Mouse (Mus musculus): ENCODE results near the gene Macf1. TPM values are rescaled to one million over a fixed set of nuclear protein-coding genes. Genes with fewer than 3 reads are reported as not detected.
"Not testable (repeated sequence)": the region's sequence is repeated elsewhere in the genome, so short reads cannot be mapped to it uniquely, and the experiment has no call there.

Macf1 gene
- polyA plus RNA-seq, 1 experiment from 2014 or later, result 61.5 TPM

GRCm38 (mm10) chr4:123342091-123342641 lies 342.0 kb downstream of the Macf1 start:
- 3% methylated on average over 43 of the region's 43 CpGs for WGBS
- H3K27ac ChIP-seq, result no peak overlapping the region
- no peaks in the 10 kb centered on the region for H3K9me3 ChIP-seq
- peak overlapping the region; percentile 14; the same call in 1 of the 2 replicates for H3K9ac ChIP-seq (replicated peaks)
- no peaks in the 10 kb centered on the region for H3K36me3 ChIP-seq
- H3K27me3 ChIP-seq, result peaks cover 61% of the 10 kb centered on the region
- peak; percentile 16; the same call in 1 of the 2 replicates for ATAC-seq (ENCODE audit: insufficient number of reproducible peaks, insufficient read depth, low FRiP score, low TSS enrichment, low read depth)
- peak overlapping the region; percentile 53 for H3K4me3 ChIP-seq (replicated peaks)
- H3K4me1 ChIP-seq (replicated peaks), result peaks cover 15% of the 10 kb centered on the region
- H3K4me2 ChIP-seq, result peak overlapping the region; percentile 88

- Histone ChIP-seq H3K4me1 (replicated peaks) (peaks cover 22% of the 10 kb centered on the region), H3K9ac (replicated peaks) (no peak overlapping the region), H3K27me3 (peaks cover 72% of the 10 kb centered on the region), H3K27ac (no peak overlapping the region), H3K4me3 (replicated peaks) (no peak overlapping the region), H3K9me3 (no peaks in the 10 kb centered on the region), H3K4me2 (no peak overlapping the region), H3K36me3 (no peaks in the 10 kb centered on the region)
- WGBS, result 69% methylated on average over 5 of the region's 5 CpGs
- ATAC-seq (ENCODE audit: insufficient number of reproducible peaks, insufficient read depth, low FRiP score, low TSS enrichment, low read depth), result no peak
These were observed 343.9 kb downstream of the Macf1 start for GRCm38 (mm10) chr4:123340232-123340631.

GRCm38 (mm10) chr4:123337693-123338092 lies 346.5 kb downstream of the Macf1 start:
- peaks cover 17% of the 10 kb centered on the region for H3K4me1 ChIP-seq (replicated peaks)
- peaks cover 4% of the 10 kb centered on the region; the same call in 1 of the 2 replicates for H3K9me3 ChIP-seq
- no peak for ATAC-seq (ENCODE audit: insufficient number of reproducible peaks, insufficient read depth, low FRiP score, low TSS enrichment, low read depth)
- 71% methylated on average over 4 of the region's 4 CpGs for WGBS
- H3K27ac ChIP-seq, result no peak overlapping the region
- H3K4me3 ChIP-seq (replicated peaks), result no peak overlapping the region
- H3K27me3 ChIP-seq, result peaks cover 51% of the 10 kb centered on the region
- no peak overlapping the region for H3K9ac ChIP-seq (replicated peaks)
- H3K36me3 ChIP-seq, result no peaks in the 10 kb centered on the region
- no peak overlapping the region for H3K4me2 ChIP-seq

GRCm38 (mm10) chr4:123335796-123336585 lies 348.2 kb downstream of the Macf1 start:
- WGBS, result 70% methylated on average over 14 of the region's 14 CpGs
- no peak for ATAC-seq (ENCODE audit: insufficient number of reproducible peaks, insufficient read depth, low FRiP score, low TSS enrichment, low read depth)

GRCm38 (mm10) chr4:123335244-123335643 lies 348.9 kb downstream of the Macf1 start:
- not testable (repeated sequence) for H3K36me3 ChIP-seq; H3K27ac ChIP-seq; H3K4me2 ChIP-seq; H3K4me3 ChIP-seq (replicated peaks); ATAC-seq (ENCODE audit: insufficient number of reproducible peaks, insufficient read depth, low FRiP score, low TSS enrichment, low read depth); H3K4me1 ChIP-seq (replicated peaks); H3K9ac ChIP-seq (replicated peaks)
- 51% methylated on average over 10 of the region's 10 CpGs for WGBS
- Histone ChIP-seq H3K27me3 (peaks cover 26% of the 10 kb centered on the region), H3K9me3 (peaks cover 10% of the 10 kb centered on the region; the same call in 1 of the 2 replicates)

More at GRCm38 (mm10) chr4:123335796-123336585, 348.2 kb downstream of the Macf1 start:
- no peak overlapping the region for H3K4me3 ChIP-seq (replicated peaks)
- no peak overlapping the region for H3K4me2 ChIP-seq
- peaks cover 10% of the 10 kb centered on the region; the same call in 1 of the 2 replicates for H3K9me3 ChIP-seq
- H3K9ac ChIP-seq (replicated peaks), result no peak overlapping the region; the same call in 1 of the 2 replicates
- H3K36me3 ChIP-seq, result no peaks in the 10 kb centered on the region
- H3K27ac ChIP-seq, result no peak overlapping the region
- peaks cover 34% of the 10 kb centered on the region for H3K27me3 ChIP-seq
- H3K4me1 ChIP-seq (replicated peaks), result peaks cover 10% of the 10 kb centered on the region

GRCm38 (mm10) chr4:123334177-123334576 lies 350.0 kb downstream of the Macf1 start:
- no peak overlapping the region for H3K4me2 ChIP-seq
- H3K9ac ChIP-seq (replicated peaks), result no peak overlapping the region
- H3K4me3 ChIP-seq (replicated peaks), result no peak overlapping the region
- no peak for ATAC-seq (ENCODE audit: insufficient number of reproducible peaks, insufficient read depth, low FRiP score, low TSS enrichment, low read depth)
- 48% methylated on average over 3 of the region's 3 CpGs for WGBS
- peaks cover 10% of the 10 kb centered on the region; the same call in 1 of the 2 replicates for H3K9me3 ChIP-seq
- no peaks in the 10 kb centered on the region for H3K36me3 ChIP-seq
- H3K27ac ChIP-seq, result no peak overlapping the region
- H3K4me1 ChIP-seq (replicated peaks), result peaks cover 10% of the 10 kb centered on the region
- H3K27me3 ChIP-seq, result peaks cover 21% of the 10 kb centered on the region

- H3K27ac ChIP-seq, result no peak overlapping the region
- no peak overlapping the region for H3K9ac ChIP-seq (replicated peaks)
- peaks cover 15% of the 10 kb centered on the region for H3K27me3 ChIP-seq
- no peak overlapping the region for H3K4me2 ChIP-seq
- H3K4me1 ChIP-seq (replicated peaks), result peaks cover 10% of the 10 kb centered on the region
- no peak for ATAC-seq (ENCODE audit: insufficient number of reproducible peaks, insufficient read depth, low FRiP score, low TSS enrichment, low read depth)
- peaks cover 10% of the 10 kb centered on the region; the same call in 1 of the 2 replicates for H3K9me3 ChIP-seq
- WGBS, result 97% methylated on average over 4 of the region's 4 CpGs
- H3K4me3 ChIP-seq (replicated peaks), result no peak overlapping the region
- H3K36me3 ChIP-seq, result no peaks in the 10 kb centered on the region
These were observed 351.0 kb downstream of the Macf1 start for GRCm38 (mm10) chr4:123333151-123333550.

- ATAC-seq (ENCODE audit: insufficient number of reproducible peaks, insufficient read depth, low FRiP score, low TSS enrichment, low read depth); H3K4me2 ChIP-seq; H3K4me1 ChIP-seq (replicated peaks); H3K27ac ChIP-seq; H3K36me3 ChIP-seq; H3K4me3 ChIP-seq (replicated peaks); H3K9ac ChIP-seq (replicated peaks): not testable (repeated sequence)
- Histone ChIP-seq H3K27me3 (peaks cover 11% of the 10 kb centered on the region; the same call in 1 of the 2 replicates), H3K9me3 (peaks cover 10% of the 10 kb centered on the region; the same call in 1 of the 2 replicates)
- WGBS, result 65% methylated on average over 1 of the region's 1 CpGs
These were observed 352.2 kb downstream of the Macf1 start for GRCm38 (mm10) chr4:123331961-123332360.

GRCm38 (mm10) chr4:123331326-123331725 lies 352.8 kb downstream of the Macf1 start:
- Histone ChIP-seq H3K27me3 (peaks cover 9% of the 10 kb centered on the region; the same call in 1 of the 2 replicates), H3K27ac (no peak overlapping the region), H3K4me3 (replicated peaks) (no peak overlapping the region), H3K4me1 (replicated peaks) (peaks cover 10% of the 10 kb centered on the region), H3K36me3 (no peaks in the 10 kb centered on the region), H3K4me2 (no peak overlapping the region), H3K9ac (replicated peaks) (no peak overlapping the region), H3K9me3 (peaks cover 10% of the 10 kb centered on the region; the same call in 1 of the 2 replicates)
- ATAC-seq (ENCODE audit: insufficient number of reproducible peaks, insufficient read depth, low FRiP score, low TSS enrichment, low read depth), result no peak
- WGBS, result 67% methylated on average over 3 of the region's 5 CpGs

- peaks cover 10% of the 10 kb centered on the region; the same call in 1 of the 2 replicates for H3K9me3 ChIP-seq
- H3K4me3 ChIP-seq (replicated peaks), result no peak overlapping the region
- H3K9ac ChIP-seq (replicated peaks), result no peak overlapping the region
- 66% methylated on average over 6 of the region's 6 CpGs for WGBS
- H3K27ac ChIP-seq, result no peak overlapping the region
- no peaks in the 10 kb centered on the region for H3K4me1 ChIP-seq (replicated peaks)
- no peak overlapping the region for H3K4me2 ChIP-seq
- peaks cover 9% of the 10 kb centered on the region for H3K27me3 ChIP-seq
- no peaks in the 10 kb centered on the region for H3K36me3 ChIP-seq
- ATAC-seq (ENCODE audit: insufficient number of reproducible peaks, insufficient read depth, low FRiP score, low TSS enrichment, low read depth), result no peak
These were observed 355.2 kb downstream of the Macf1 start for GRCm38 (mm10) chr4:123328946-123329345.

GRCm38 (mm10) chr4:123327630-123328029 lies 356.5 kb downstream of the Macf1 start:
- Histone ChIP-seq H3K27ac (no peak overlapping the region), H3K9ac (replicated peaks) (no peak overlapping the region), H3K4me2 (no peak overlapping the region), H3K4me1 (replicated peaks) (peaks cover 4% of the 10 kb centered on the region), H3K4me3 (replicated peaks) (no peak overlapping the region), H3K36me3 (no peaks in the 10 kb centered on the region), H3K9me3 (peaks cover 6% of the 10 kb centered on the region; the same call in 1 of the 2 replicates), H3K27me3 (peaks cover 21% of the 10 kb centered on the region)
- WGBS, result 70% methylated on average over 3 of the region's 3 CpGs
- no peak for ATAC-seq (ENCODE audit: insufficient number of reproducible peaks, insufficient read depth, low FRiP score, low TSS enrichment, low read depth)
